Mouse (Mus musculus) MEL (cell line): ENCODE measurements at regions not wholly inside any gene's neighbourhood (a gene's known extent, or its start where the extent isn't known, plus 50 kb on each side); places are given as distances from the start of the nearest gene placed in this dataset.

Experiments used
- CHD2 ChIP-seq: IDR thresholded peaks from 2 replicates; pipeline ENCODE4 v1.6.1; 2011; ENCODE audit warnings: low read length, improper control_type of control experiment
- CTCF ChIP-seq, 3 experiments: IDR thresholded peaks in 2 of 3; conservative IDR thresholded peaks in 1 of 3; 2 replicates each; pipeline ENCODE4 v1.5.1; 2011 to 2012; ENCODE audit warnings: low read length in 3 of 3, low read depth in 2 of 3, mild to moderate bottlenecking in 2 of 3, improper control_type of control experiment in 1 of 3, inconsistent platforms in 1 of 3, mixed read lengths in 1 of 3, moderate library complexity in 1 of 3; ENCODE audit not compliant: control insufficient read depth in 1 of 3, insufficient read depth in 1 of 3, poor library complexity in 1 of 3, severe bottlenecking in 1 of 3
- EP300 ChIP-seq, 2 experiments: IDR thresholded peaks; 2 replicates each; pipeline ENCODE4 v1.6.1; 2011; ENCODE audit warnings: improper control_type of control experiment in 2 of 2, low read length in 2 of 2, low read depth in 1 of 2, mild to moderate bottlenecking in 1 of 2
- MXI1 ChIP-seq: IDR thresholded peaks from 2 replicates; pipeline ENCODE4 v1.6.1; 2011; ENCODE audit warnings: mild to moderate bottlenecking, low read depth, low read length, improper control_type of control experiment
- RAD21 ChIP-seq: IDR thresholded peaks from 2 replicates; pipeline ENCODE4 v1.6.1; 2011; ENCODE audit warnings: mild to moderate bottlenecking, low read depth, low read length, improper control_type of control experiment
- SMC3 ChIP-seq: IDR thresholded peaks from 2 replicates; pipeline ENCODE4 v1.6.1; 2011; ENCODE audit warnings: low read depth, low read length, improper control_type of control experiment
- TAL1 ChIP-seq: IDR thresholded peaks from 2 replicates; pipeline ENCODE4 v1.6.1; 2012; ENCODE audit warnings: mild to moderate bottlenecking, inconsistent platforms, low read length, moderate library complexity, mixed read lengths
- TCF12 ChIP-seq: IDR thresholded peaks from 2 replicates; pipeline ENCODE4 v1.6.1; 2014; ENCODE audit warnings: low read depth, mild to moderate bottlenecking, inconsistent platforms, low read length, improper control_type of control experiment, moderate library complexity
- ZC3H11A ChIP-seq: IDR thresholded peaks from 2 replicates; pipeline ENCODE4 v1.6.1; 2012; ENCODE audit warnings: low read depth, mild to moderate bottlenecking, inconsistent platforms, low read length, improper control_type of control experiment

- TF ChIP-seq TCF12 (no peak), RAD21 (no peak), TAL1 (no peak), CTCF (IDR thresholded peaks at IDR 0.05 in 2 of 3, conservative IDR thresholded peaks at IDR 0.05 in 1 of 3; ENCODE audit: control insufficient read depth in 1 of 3, insufficient read depth in 1 of 3, low read depth in 2 of 3, low read length in 3 of 3, poor library complexity in 1 of 3, severe bottlenecking in 1 of 3) (no peak), EP300 (IDR thresholded peaks at IDR 0.05; ENCODE audit: low read depth in 1 of 2, low read length in 2 of 2) (no peak), ZC3H11A (no peak), MXI1 (no peak), SMC3 (no peak), CHD2 (no peak)
Measured at GRCm38 (mm10) chr11:25157135-25157860, 1053.3 kb downstream of the 5730522E02Rik start.
